Mouse (Mus musculus): ENCODE results near the gene Rnf214. TPM values are rescaled to one million over a fixed set of nuclear protein-coding genes. Genes with fewer than 3 reads are reported as not detected.

The Rnf214 gene
- total and polyA plus RNA-seq, 2 experiments from 2014 or later: 62.9 to 73.5 TPM

DNA sequence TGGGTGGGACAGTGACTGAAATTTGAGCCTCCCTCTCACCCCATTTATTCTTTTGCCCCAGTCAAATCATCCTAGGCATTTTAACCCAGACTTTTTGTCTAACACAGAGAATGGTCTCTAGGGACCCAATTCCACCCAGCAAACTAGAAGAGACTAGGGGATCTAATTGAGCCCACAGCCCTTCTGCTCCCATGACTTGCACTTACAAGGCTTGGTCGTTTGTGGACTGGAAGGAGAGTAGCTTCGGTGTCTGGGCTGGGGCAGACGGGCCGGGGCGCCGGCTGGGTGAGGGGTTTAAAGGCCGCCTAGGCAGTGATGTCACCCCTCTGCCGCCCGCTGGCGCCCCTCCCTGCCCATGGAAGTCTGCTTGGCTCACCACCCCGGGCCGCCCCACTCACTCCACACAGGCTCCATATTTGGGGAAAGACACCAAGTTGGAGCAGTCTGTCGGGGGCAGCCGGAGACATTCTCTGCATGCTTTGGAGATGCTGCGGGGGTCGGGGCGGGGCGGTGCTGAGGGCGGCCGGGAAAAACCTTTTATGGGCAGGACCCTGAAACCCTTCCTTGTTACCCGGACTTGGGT, 29.0 kb upstream of the Rnf214 start, which contains the start of gene Tagln:
Tagln (minus strand) TSS at position 431 of the 583 bp plus-strand sequence.
- Histone ChIP-seq H3K9ac (no peak within 1 kb of the TSS), H3K9me3 (ENCODE audit: low read length) (no peaks in the 10 kb centered on the region), H3K4me1 (ENCODE audit: insufficient read depth) (no peaks in the 10 kb centered on the region), H3K27ac (ENCODE audit: low read depth, low read length) (no peak within 1 kb of the TSS), H3K4me3 (ENCODE audit: low read depth, low read length) (no peak within 1 kb of the TSS), H3K27me3 (ENCODE audit: insufficient read depth, low read length) (no peaks in the 10 kb centered on the region), H3K4me2 (ENCODE audit: low read depth) (peak within 1 kb of the TSS; percentile 24; the same call in 1 of the 2 replicates), H3K36me3 (ENCODE audit: insufficient read depth) (peaks cover 34% of the 10 kb centered on the region)
- 10% methylated on average over 21 of the region's 21 CpGs for WGBS
- TF ChIP-seq CTCF (IDR thresholded peaks at IDR 0.05; ENCODE audit: low read depth): no peak
- no peak for DNase-seq
- peak; percentile 42; the same call in 1 of the 2 replicates for ATAC-seq

DNA sequence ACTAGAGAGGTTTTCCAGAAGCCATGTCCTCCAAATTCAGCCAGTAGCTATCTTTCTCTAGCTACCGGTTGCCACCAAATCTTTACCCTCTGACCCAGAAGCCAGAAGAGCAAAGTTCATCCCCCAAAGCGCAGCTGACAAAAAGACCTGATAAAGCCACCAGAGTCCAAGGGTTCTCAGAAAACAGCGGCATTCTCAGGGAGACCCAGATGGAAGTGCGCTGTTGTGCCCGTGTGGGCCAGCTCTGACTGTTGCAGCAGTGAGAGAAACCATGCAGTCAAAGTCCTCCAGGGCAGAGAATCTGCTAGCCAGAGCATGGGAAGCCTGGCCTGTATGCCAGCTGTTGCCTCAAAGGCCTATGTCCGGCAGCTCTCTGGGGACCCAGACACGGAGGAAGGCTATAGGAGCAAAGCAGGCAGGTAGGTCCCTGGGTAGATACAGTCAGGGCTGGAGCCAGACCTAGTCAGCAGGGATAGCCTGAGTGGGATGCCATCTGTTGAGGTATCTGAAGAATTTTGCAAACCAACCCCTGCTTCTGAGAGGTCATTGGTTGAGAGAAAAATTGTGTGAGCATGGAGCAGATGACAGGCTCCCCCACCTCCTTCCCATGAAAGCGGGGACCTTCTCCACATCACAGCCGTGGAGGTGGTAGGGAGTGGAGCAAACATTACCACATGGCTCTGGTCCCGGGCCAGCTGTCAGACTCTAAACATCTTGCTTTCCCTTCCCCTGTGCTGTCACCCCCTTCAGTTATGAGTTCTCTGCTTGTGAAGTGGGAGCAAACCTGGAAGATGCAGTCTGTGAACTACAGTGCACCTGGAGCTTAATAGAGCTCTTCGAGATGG, 26.1 kb upstream of the Rnf214 start:
- Histone ChIP-seq H3K4me1 (ENCODE audit: insufficient read depth) (no peaks in the 10 kb centered on the region), H3K36me3 (ENCODE audit: insufficient read depth) (peaks cover 36% of the 10 kb centered on the region), H3K27me3 (ENCODE audit: insufficient read depth, low read length) (no peaks in the 10 kb centered on the region), H3K27ac (ENCODE audit: low read depth, low read length) (no peak overlapping the region), H3K4me2 (ENCODE audit: low read depth) (no peak overlapping the region), H3K4me3 (ENCODE audit: low read depth, low read length) (no peak overlapping the region), H3K9ac (no peak overlapping the region), H3K9me3 (ENCODE audit: low read length) (no peaks in the 10 kb centered on the region)
- 82% methylated on average over 11 of the region's 11 CpGs for WGBS
- TF ChIP-seq CTCF (IDR thresholded peaks at IDR 0.05; ENCODE audit: low read depth): no peak
- ATAC-seq (peak; percentile 24; the same call in 1 of the 2 replicates), DNase-seq (no peak)

- no peaks in the 10 kb centered on the region for H3K27me3 ChIP-seq (ENCODE audit: insufficient read depth, low read length)
- H3K9ac ChIP-seq: no peak overlapping the region
- no peak overlapping the region for H3K27ac ChIP-seq (ENCODE audit: low read depth, low read length)
- ATAC-seq (no peak), DNase-seq (no peak)
- H3K36me3 ChIP-seq (ENCODE audit: insufficient read depth): peaks cover 42% of the 10 kb centered on the region
- no peak overlapping the region for H3K4me2 ChIP-seq (ENCODE audit: low read depth)
- H3K4me3 ChIP-seq (ENCODE audit: low read depth, low read length): no peak overlapping the region
- no peak for TF ChIP-seq CTCF (IDR thresholded peaks at IDR 0.05; ENCODE audit: low read depth)
- WGBS: 60% methylated on average over 1 of the region's 1 CpGs
- H3K4me1 ChIP-seq (ENCODE audit: insufficient read depth): no peaks in the 10 kb centered on the region
- H3K9me3 ChIP-seq (ENCODE audit: low read length): no peaks in the 10 kb centered on the region
Observed at GRCm38 (mm10) chr9:45931958-45932357, 25.2 kb upstream of the Rnf214 start.

GRCm38 (mm10) chr9:45929285-45929684, 22.6 kb upstream of the Rnf214 start:
- no peak overlapping the region for H3K27ac ChIP-seq (ENCODE audit: low read depth, low read length)
- H3K4me1 ChIP-seq (ENCODE audit: insufficient read depth): no peaks in the 10 kb centered on the region
- no peak overlapping the region for H3K4me3 ChIP-seq (ENCODE audit: low read depth, low read length)
- H3K36me3 ChIP-seq (ENCODE audit: insufficient read depth): peaks cover 57% of the 10 kb centered on the region
- no peak for TF ChIP-seq CTCF (IDR thresholded peaks at IDR 0.05; ENCODE audit: low read depth)
- H3K9ac ChIP-seq: no peak overlapping the region
- H3K27me3 ChIP-seq (ENCODE audit: insufficient read depth, low read length): no peaks in the 10 kb centered on the region
- no peak for ATAC-seq
- H3K9me3 ChIP-seq (ENCODE audit: low read length): no peaks in the 10 kb centered on the region
- H3K4me2 ChIP-seq (ENCODE audit: low read depth): no peak overlapping the region
- 88% methylated on average over 5 of the region's 5 CpGs for WGBS
- DNase-seq: no peak

DNA sequence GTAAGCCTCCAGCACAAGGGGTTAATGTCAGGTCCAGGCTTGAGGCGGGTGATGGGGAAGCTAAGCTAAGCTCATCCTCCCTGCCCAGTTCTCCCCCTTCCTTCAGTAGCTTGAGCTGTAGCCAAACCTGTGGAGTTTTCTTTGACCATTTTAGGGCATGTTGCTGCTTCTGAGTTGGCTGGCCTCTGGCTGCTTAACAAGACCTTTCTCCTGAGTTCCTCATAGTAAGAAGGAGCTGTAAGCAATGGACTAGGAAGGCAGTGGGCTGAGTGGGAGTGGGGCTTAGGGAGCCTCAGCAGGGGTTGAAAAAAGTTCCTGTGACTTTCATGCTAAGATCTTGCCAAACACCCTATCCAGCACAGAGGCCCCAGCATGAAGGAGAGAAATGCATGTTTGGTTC, 13.2 kb upstream of the Rnf214 start:
- H3K4me3 ChIP-seq (ENCODE audit: low read depth, low read length): no peak overlapping the region
- ATAC-seq (no peak), DNase-seq (no peak)
- no peaks in the 10 kb centered on the region for H3K27me3 ChIP-seq (ENCODE audit: insufficient read depth, low read length)
- no peaks in the 10 kb centered on the region for H3K4me1 ChIP-seq (ENCODE audit: insufficient read depth)
- H3K27ac ChIP-seq (ENCODE audit: low read depth, low read length): no peak overlapping the region
- 58% methylated on average over 1 of the region's 1 CpGs for WGBS
- H3K9ac ChIP-seq: no peak overlapping the region
- no peak overlapping the region for H3K4me2 ChIP-seq (ENCODE audit: low read depth)
- H3K36me3 ChIP-seq (ENCODE audit: insufficient read depth): peaks cover 82% of the 10 kb centered on the region
- H3K9me3 ChIP-seq (ENCODE audit: low read length): no peaks in the 10 kb centered on the region
- no peak for TF ChIP-seq CTCF (IDR thresholded peaks at IDR 0.05; ENCODE audit: low read depth)

DNA sequence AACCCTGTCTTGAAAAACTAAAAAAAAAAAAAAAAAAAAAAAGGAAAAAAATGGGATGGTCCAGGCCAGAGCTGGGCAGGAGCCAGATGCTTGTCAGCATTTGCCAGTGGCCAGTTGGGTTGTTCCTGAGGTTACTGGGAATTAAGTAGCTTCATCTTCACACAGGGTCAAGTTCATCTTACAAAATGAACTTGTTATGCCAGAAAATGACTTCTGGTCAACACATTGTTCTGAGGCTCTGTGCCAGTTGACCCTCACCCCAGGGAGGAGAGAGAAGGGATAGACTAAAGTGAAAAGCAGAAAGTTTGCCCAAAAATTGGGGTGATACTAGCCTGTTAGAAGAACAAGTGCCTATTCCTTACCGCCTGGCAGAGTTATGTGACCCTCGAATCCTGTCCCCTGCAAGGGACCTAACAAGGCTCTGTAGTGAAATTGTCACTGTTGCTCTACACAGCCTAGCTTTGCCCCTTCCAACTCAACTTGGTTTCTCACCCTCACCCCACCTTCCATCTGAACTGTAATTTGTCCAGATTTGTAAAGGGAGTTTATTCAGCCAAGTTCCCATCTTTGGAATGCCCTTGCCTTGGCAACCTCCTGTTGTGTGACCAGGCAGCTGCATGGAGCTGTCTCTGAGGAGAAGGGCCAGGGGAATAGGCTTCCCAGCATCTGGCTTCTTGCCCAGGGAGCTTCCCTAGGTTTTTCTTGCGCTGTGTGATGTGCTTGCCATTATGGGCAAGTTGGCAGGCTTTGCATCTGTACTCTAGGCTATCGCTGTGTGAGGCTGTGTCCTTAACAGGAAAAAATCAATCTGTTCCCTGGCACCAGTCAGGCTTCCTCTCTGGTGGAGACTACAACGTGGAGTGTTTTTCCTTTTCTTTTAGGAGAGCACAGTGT, 10.6 kb upstream of the Rnf214 start:
- no peak overlapping the region for H3K4me2 ChIP-seq (ENCODE audit: low read depth)

More for the DNA sequence above, 10.6 kb upstream of the Rnf214 start:
- DNase-seq (peak; percentile 73), ATAC-seq (peak; percentile 87)
- no peaks in the 10 kb centered on the region for H3K9me3 ChIP-seq (ENCODE audit: low read length)
- H3K4me1 ChIP-seq (ENCODE audit: insufficient read depth): no peaks in the 10 kb centered on the region
- H3K4me3 ChIP-seq (ENCODE audit: low read depth, low read length): no peak overlapping the region
- H3K27me3 ChIP-seq (ENCODE audit: insufficient read depth, low read length): no peaks in the 10 kb centered on the region
- no peak overlapping the region for H3K9ac ChIP-seq
- 51% methylated on average over 5 of the region's 5 CpGs for WGBS
- TF ChIP-seq CTCF (IDR thresholded peaks at IDR 0.05; ENCODE audit: low read depth): no peak
- peaks cover 90% of the 10 kb centered on the region for H3K36me3 ChIP-seq (ENCODE audit: insufficient read depth)
- peak overlapping the region; percentile 21; the same call in 1 of the 2 replicates for H3K27ac ChIP-seq (ENCODE audit: low read depth, low read length)

Data from forebrain, postnatal 0 days (tissue).